Mouse (Mus musculus) cerebral cortex, adult 2 months (tissue): ENCODE data around the gene Tox3.

ENCODE experiments used
- WGBS: fragments of 180-500 bp; shearing (Covaris S2); methylation state at CpG from one replicate; pipeline ENCODE4 v1.1.7; 2018; 5-methylcytosine and 5-hydroxymethylcytosine counted together

Gene Tox3

DNA sequence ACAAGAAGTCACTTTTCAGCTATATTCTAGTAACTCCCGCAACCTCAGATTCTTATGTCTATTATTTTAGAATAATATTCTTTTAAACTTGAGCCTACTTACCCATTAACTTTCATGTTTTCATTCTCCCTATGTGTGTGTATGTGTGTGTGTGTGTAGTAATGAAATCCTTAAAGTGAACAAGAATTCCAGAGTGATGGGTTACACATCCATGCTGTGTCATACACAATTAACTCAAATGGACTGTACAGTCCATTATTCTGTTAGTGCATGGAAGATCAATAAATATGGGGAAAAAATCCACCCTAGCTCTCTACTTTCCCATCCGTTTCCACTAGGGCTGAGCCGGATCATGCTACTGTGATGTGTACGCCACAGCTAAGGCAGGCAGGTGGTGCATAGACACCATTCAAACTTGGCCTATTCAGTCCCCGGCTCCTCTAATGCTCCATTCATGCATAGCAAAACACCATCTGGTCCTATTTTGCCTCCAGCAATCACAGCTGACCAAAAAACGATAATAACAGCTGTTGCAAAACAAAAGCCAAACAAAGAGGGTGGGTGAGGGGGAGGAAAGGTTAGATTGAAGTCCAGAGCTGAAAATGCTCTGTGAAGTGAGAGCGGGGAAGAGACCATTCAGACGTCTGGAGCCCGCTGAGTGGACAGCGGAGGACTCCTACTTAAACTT lies 103.5 kb downstream of the Tox3 start:
- WGBS: 60% methylated on average over 10 of the region's 10 CpGs

DNA sequence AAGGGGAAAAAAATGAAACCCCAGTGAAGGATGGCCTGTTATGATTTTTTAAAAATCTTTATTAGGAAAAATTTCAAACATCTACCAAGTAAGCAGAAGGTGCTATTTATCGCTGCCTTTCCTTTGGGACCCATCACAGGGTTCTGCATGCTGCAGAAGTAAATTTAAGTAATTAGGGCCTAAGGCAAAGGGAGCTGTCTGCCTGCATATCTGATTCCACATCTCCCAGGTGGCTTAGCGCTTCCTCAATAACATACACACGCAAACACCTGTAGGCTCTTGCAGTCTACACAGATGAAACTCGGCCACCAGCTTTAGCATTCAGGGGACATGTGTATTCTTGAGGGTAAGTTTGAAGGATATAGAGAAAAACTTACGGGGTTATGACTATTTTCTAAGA lies 104.2 kb downstream of the Tox3 start:
- 96% methylated on average over 5 of the region's 5 CpGs for WGBS

DNA sequence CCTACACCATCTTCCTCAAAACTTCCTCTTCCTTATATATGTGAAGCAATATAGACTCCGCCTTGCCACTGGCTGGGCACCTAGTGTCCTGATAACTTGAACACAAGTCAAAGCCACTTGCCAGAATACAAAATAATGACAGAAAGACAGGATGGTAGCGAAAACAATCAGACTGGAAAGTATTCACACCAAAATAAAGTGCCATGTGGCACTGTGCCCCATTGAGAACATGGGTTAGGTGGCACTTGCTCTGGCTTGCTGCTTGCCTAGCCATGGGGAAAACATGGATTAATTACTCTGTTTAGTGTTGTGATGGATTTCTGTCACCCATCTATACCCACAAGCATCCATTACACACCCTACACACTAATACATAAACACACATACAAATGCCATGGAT lies 105.8 kb downstream of the Tox3 start:
- WGBS: 85% methylated on average over 2 of the region's 2 CpGs

DNA sequence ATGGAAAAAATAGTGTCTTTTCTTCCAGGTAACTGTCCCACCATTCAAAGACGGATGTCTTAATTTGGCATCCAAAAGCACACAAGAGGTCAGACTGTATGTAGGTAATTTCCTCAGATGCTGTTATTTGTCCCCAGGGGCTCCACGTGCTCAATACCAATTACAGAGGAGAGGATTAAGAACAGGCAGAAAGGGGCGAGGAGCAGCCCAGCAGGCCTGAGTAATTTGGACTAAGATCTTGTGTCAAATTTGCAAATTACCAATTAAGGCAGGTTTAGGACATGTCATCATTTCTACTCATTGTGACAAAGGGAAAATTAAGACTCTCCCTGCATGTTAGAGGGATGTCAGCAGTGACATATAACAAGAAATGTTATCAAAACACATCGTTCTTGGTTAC lies 106.7 kb downstream of the Tox3 start:
- 77% methylated on average over 4 of the region's 4 CpGs for WGBS

DNA sequence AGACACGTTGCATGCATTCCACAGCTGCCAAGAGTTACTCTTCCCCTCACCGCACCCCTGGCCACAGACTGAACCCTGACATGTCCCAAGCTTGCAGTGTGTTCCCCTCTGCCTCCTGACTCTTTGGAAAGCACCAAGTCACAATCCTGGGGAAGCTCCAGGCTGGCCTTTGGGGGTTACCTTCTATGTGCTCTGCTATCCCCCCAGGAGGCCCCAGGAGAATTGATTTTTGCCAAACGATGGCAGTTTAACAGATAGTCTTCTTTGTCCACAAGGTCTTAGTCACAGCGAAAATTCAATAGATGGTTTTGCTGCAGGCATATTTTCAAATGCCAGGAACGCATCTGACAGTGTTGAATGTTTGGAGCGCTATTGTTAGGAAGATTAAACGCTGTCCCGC lies 115.6 kb downstream of the Tox3 start:
- WGBS: 64% methylated on average over 8 of the region's 8 CpGs

DNA sequence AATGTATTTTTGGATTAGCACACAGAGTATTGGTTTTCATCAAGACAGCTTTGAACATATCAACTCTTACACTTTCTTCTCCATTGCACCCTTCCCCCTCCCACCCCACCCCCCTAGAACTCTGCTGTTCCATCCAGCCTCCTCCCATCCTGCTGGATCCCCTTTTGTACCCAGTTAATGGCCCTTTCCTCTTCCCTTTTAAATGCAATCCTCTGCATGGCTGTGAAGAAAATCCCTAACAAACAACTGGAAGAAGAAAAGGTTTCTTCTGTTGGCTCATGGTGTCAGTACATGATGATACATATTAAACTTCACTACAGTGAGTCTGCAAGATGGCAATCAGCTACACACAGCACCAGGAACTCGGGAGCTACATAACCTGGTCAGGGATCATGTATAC lies 124.0 kb downstream of the Tox3 start:
- 75% methylated on average over 1 of the region's 1 CpGs for WGBS

DNA sequence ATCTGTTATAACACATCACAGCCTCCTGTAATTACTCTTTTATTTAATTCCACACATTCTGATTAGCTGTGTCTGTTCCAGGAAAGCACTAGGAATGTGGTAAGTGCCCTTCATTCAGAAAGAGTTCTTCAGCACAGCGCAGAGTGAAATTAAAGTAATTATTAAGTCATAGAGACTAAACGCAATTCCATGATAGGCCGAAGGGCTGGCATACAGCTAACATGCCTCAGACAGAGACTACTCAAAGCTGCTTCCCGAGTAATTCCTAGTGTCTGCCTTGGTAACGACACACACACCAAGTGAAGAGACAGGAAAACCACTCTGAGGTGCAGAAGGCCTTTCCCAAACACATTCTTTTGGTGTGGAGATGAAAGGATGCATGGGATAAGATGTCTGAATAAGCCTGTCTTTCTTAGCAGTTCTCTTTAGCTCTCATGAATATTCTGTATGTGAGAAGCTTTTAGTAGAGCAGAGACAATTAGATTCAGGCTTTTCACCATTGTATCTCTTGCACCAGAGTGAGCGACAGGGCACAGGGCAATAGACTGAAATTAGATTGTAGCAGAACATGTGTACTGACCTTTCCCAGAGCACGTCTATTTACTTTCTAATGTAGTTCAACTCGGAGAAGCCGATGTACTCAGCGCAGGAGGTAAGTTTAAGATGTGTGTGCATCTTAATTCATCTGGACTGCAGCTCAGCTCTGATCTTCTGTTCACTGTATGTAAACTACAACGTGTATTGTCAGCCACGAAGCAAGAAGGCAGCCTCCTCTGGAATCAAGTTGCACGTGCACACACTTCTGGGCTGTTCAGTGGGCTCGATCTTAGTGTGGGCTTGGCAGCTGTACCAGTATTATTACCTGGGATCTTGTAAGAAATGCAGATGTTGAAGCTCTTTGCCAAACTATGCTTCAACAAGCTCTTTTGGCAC lies 138.8 kb downstream of the Tox3 start:
- WGBS: 65% methylated on average over 14 of the region's 14 CpGs
